Comparison of ENCODE assay signal across 9 mouse cellular contexts in genomic region chr14:40962365-40963290, GRCm38 (mm10). TPM values are rescaled to one million over a fixed set of nuclear protein-coding genes. Genes with fewer than 3 reads are reported as not detected.
A peak's percentile ranks its signal among the peaks of the same experiment; 100 is the strongest.
DNase-seq lines count a peak whose midpoint lies in the region; ATAC-seq and TF ChIP-seq lines count a peak whose summit lies in the region.
"Had no signal": no experiment of that assay in that cellular context is flagged by ENCODE, and none has a peak within 500 bp of the region (broad histone marks: within the 10 kb centered on the region; RNA-seq: fewer than 3 reads in every experiment).

No protein-coding gene starts in this region.

- no peak overlapping the region for H3K9ac ChIP-seq in heart, embryonic 15.5 days
- H3K9ac ChIP-seq in heart, embryonic 11.5 days (ENCODE audit: low read depth, low read length): no peak overlapping the region
- H3K9ac ChIP-seq in ES-E14 (ENCODE audit: insufficient read depth, low read depth, low read length, poor library complexity, severe bottlenecking): peak overlapping the region; percentile 14; the same call in 1 of the 2 replicates
- H3K9ac ChIP-seq in forebrain, embryonic 14.5 days (ENCODE audit: low read length): no peak overlapping the region
- H3K9ac ChIP-seq in liver, embryonic 16.5 days (ENCODE audit: low read depth, low read length): peak overlapping the region; percentile 26
- H3K9ac ChIP-seq: limb, embryonic 15.5 days had no signal

- no peak overlapping the region for H3K4me3 ChIP-seq in heart, embryonic 15.5 days
- no peak overlapping the region for H3K4me3 ChIP-seq in heart, embryonic 11.5 days (ENCODE audit: low read depth, low read length)
- H3K4me3 ChIP-seq in ES-E14 (ENCODE audit: insufficient read depth in 1 of 2, low read depth in 1 of 2, low read length in 2 of 2, poor library complexity in 1 of 2, severe bottlenecking in 1 of 2): peak overlapping the region in 1 of 2 experiments; percentile 18; a peak in 1 of 4 replicates
- no peak overlapping the region for H3K4me3 ChIP-seq in forebrain, embryonic 14.5 days (ENCODE audit: low read depth, low read length)
- H3K4me3 ChIP-seq in liver, embryonic 16.5 days (ENCODE audit: low read depth, low read length): peak overlapping the region; percentile 19
- H3K4me3 ChIP-seq: limb, embryonic 15.5 days had no signal

- H3K27me3 ChIP-seq in heart, embryonic 15.5 days: no peaks in the 10 kb centered on the region
- H3K27me3 ChIP-seq in heart, embryonic 11.5 days (ENCODE audit: control insufficient read depth, insufficient read depth, low read length): no peaks in the 10 kb centered on the region
- no peaks in the 10 kb centered on the region for H3K27me3 ChIP-seq in forebrain, embryonic 14.5 days (replicated peaks; ENCODE audit: control insufficient read depth, insufficient read depth, low read length)
- H3K27me3 ChIP-seq in liver, embryonic 16.5 days (ENCODE audit: control insufficient read depth, insufficient read depth, low read depth, low read length): no peaks in the 10 kb centered on the region
- H3K27me3 ChIP-seq: limb, embryonic 15.5 days had no signal

- no peak for DNase-seq in ES-E14 (ENCODE audit: low read depth, low spot score)
- DNase-seq in forebrain, embryonic 14.5 days (ENCODE audit: low spot score): peak; percentile 33
- no peak for DNase-seq in urinary bladder, postnatal 10 days (ENCODE audit: low spot score)
- DNase-seq in thymus, postnatal 14 days: no peak
- DNase-seq in lung, postnatal 4 days: no peak

- ATAC-seq in heart, embryonic 15.5 days (replicated peaks; ENCODE audit: insufficient number of reproducible peaks, insufficient read depth, low FRiP score, low read depth): no peak
- no peak for ATAC-seq in heart, embryonic 11.5 days (replicated peaks; ENCODE audit: insufficient number of reproducible peaks, low FRiP score, low TSS enrichment)
- no peak for ATAC-seq in forebrain, embryonic 14.5 days
- ATAC-seq in liver, embryonic 16.5 days (ENCODE audit: low read depth): peak; percentile 12

- no peaks in the 10 kb centered on the region for H3K36me3 ChIP-seq in heart, embryonic 15.5 days
- no peaks in the 10 kb centered on the region for H3K36me3 ChIP-seq in heart, embryonic 11.5 days (ENCODE audit: control insufficient read depth, insufficient read depth, low read length)
- H3K36me3 ChIP-seq in ES-E14 (ENCODE audit: control insufficient read depth, insufficient read depth, low read length, poor library complexity, severe bottlenecking): no peaks in the 10 kb centered on the region
- H3K36me3 ChIP-seq in forebrain, embryonic 14.5 days (ENCODE audit: control insufficient read depth, insufficient read depth, low read length): no peaks in the 10 kb centered on the region
- H3K36me3 ChIP-seq in liver, embryonic 16.5 days (ENCODE audit: control insufficient read depth, insufficient read depth): no peaks in the 10 kb centered on the region
- H3K36me3 ChIP-seq: limb, embryonic 15.5 days had no signal

- peak overlapping the region; percentile 12; the same call in 1 of the 2 replicates for H3K27ac ChIP-seq in heart, embryonic 15.5 days
- H3K27ac ChIP-seq in heart, embryonic 11.5 days (ENCODE audit: low read depth, low read length): no peak overlapping the region
- no peak overlapping the region for H3K27ac ChIP-seq in ES-E14 (ENCODE audit: insufficient read depth, low read depth, low read length, poor library complexity, severe bottlenecking)
- H3K27ac ChIP-seq in forebrain, embryonic 14.5 days (ENCODE audit: low read depth, low read length): no peak overlapping the region
- peak overlapping the region; percentile 80 for H3K27ac ChIP-seq in liver, embryonic 16.5 days (ENCODE audit: low read length)
- H3K27ac ChIP-seq: limb, embryonic 15.5 days had no signal

- in situ Hi-C loops in ES-E14 (cut with MboI; ENCODE audit: low sequenced_read_pairs in 2 of 2, unreplicated experiment in 2 of 2): no loop called here

- no peaks in the 10 kb centered on the region for H3K9me3 ChIP-seq in heart, embryonic 15.5 days (replicated peaks)
- H3K9me3 ChIP-seq in heart, embryonic 11.5 days (replicated peaks; ENCODE audit: control insufficient read depth, low read length): no peaks in the 10 kb centered on the region
- no peaks in the 10 kb centered on the region for H3K9me3 ChIP-seq in ES-E14 (ENCODE audit: control insufficient read depth, insufficient read depth, low read depth, low read length)
- H3K9me3 ChIP-seq in forebrain, embryonic 14.5 days (replicated peaks; ENCODE audit: control insufficient read depth, low read length): no peaks in the 10 kb centered on the region
- no peaks in the 10 kb centered on the region for H3K9me3 ChIP-seq in liver, embryonic 16.5 days (replicated peaks; ENCODE audit: control insufficient read depth, low read length)
- H3K9me3 ChIP-seq: limb, embryonic 15.5 days had no signal

- 74% methylated on average over 11 of the region's 11 CpGs for WGBS in heart, embryonic 15.5 days
- 76% methylated on average over 11 of the region's 11 CpGs for WGBS in heart, embryonic 11.5 days (ENCODE audit: insufficient replicate concordance)
- WGBS in forebrain, embryonic 14.5 days: 63% methylated on average over 11 of the region's 11 CpGs
- 44% methylated on average over 11 of the region's 11 CpGs for WGBS in liver, embryonic 16.5 days (ENCODE audit: insufficient replicate concordance)

- H3K4me2 ChIP-seq in heart, embryonic 15.5 days: 0 out of 2 replicates have a peak overlapping the region, but pooled peaks have one; percentile 6
- H3K4me2 ChIP-seq in heart, embryonic 11.5 days: no peak overlapping the region
- no peak overlapping the region for H3K4me2 ChIP-seq in forebrain, embryonic 14.5 days (ENCODE audit: low read length)
- H3K4me2 ChIP-seq in liver, embryonic 16.5 days (ENCODE audit: low read depth, low read length): peak overlapping the region; percentile 61
- H3K4me2 ChIP-seq: limb, embryonic 15.5 days had no signal

- peaks cover 63% of the 10 kb centered on the region for H3K4me1 ChIP-seq in heart, embryonic 15.5 days (replicated peaks)
- peaks cover 55% of the 10 kb centered on the region for H3K4me1 ChIP-seq in heart, embryonic 11.5 days (ENCODE audit: control insufficient read depth, insufficient read depth, low read length)
- peaks cover 13 to 45% of the 10 kb centered on the region in 2 experiments for H3K4me1 ChIP-seq in ES-E14 (ENCODE audit: control insufficient read depth in 2 of 2, insufficient read depth in 2 of 2, low read length in 2 of 2, poor library complexity in 1 of 2)
- H3K4me1 ChIP-seq in forebrain, embryonic 14.5 days (ENCODE audit: control insufficient read depth, insufficient read depth, low read length): peaks cover 49% of the 10 kb centered on the region
- H3K4me1 ChIP-seq in liver, embryonic 16.5 days (ENCODE audit: control insufficient read depth, low read depth, low read length): peaks cover 76% of the 10 kb centered on the region

TF ChIP-seq in ES-E14, 5 proteins besides CTCF, POLR2A, EP300 and RAD21:
- TF ChIP-seq MAFK (IDR thresholded peaks at IDR 0.05; ENCODE audit: insufficient read depth, low read depth, low read length): no peak
- TF ChIP-seq HCFC1 (IDR thresholded peaks at IDR 0.05; ENCODE audit: borderline replicate concordance, insufficient read depth, low read length): no peak
- TF ChIP-seq CHD2 (IDR thresholded peaks at IDR 0.05; ENCODE audit: low read depth, low read length): no peak
- no peak for TF ChIP-seq ZC3H11A (IDR thresholded peaks at IDR 0.05; ENCODE audit: borderline replicate concordance, low read depth, low read length)
- TF ChIP-seq ZNF384 (IDR thresholded peaks at IDR 0.05; ENCODE audit: low read depth, low read length): no peak

RNA-seq across cellular contexts. Expression of gene Tspan14, which starts 4.0 kb away (rescaled TPM):
- 32.7 and 50.9 TPM in 2 replicates for polyA plus RNA-seq in heart, embryonic 15.5 days (2015; fragmentation: Nextera tagmentation; extraction: Ambion mirVana)
- polyA plus RNA-seq in heart, embryonic 11.5 days (2014; fragmentation: Nextera tagmentation; extraction: Ambion mirVana): 43.5 and 54.0 TPM in 2 replicates
- total RNA-seq in ES-E14 (2012; rRNA removed): 26.5 and 62.7 TPM in 2 replicates
- polyA plus RNA-seq in forebrain, embryonic 14.5 days (2014; fragmentation: Nextera tagmentation; extraction: Ambion mirVana): 101 and 105 TPM in 2 replicates
- 29.1 and 30.0 TPM in 2 replicates for polyA plus RNA-seq in liver, embryonic 16.5 days (2015; fragmentation: Nextera tagmentation; extraction: Ambion mirVana)

RNA-seq across cellular contexts. Expression of gene Fam213a, which starts 51.0 kb away (rescaled TPM):
- 42.9 and 44.8 TPM in 2 replicates for polyA plus RNA-seq in heart, embryonic 15.5 days (2015; fragmentation: Nextera tagmentation; extraction: Ambion mirVana)
- 67.7 and 75.4 TPM in 2 replicates for polyA plus RNA-seq in heart, embryonic 11.5 days (2014; fragmentation: Nextera tagmentation; extraction: Ambion mirVana)
- 13.6 and 16.7 TPM in 2 replicates for total RNA-seq in ES-E14 (2012; rRNA removed)
- polyA plus RNA-seq in forebrain, embryonic 14.5 days (2014; fragmentation: Nextera tagmentation; extraction: Ambion mirVana): 33.2 and 48.9 TPM in 2 replicates
- polyA plus RNA-seq in liver, embryonic 16.5 days (2015; fragmentation: Nextera tagmentation; extraction: Ambion mirVana): 92.7 and 96.5 TPM in 2 replicates

Comparison
In these comparisons a context has a peak if more than half of its experiments do, and no peak if none do; other contexts are left out.
1. H3K27ac ChIP-seq: peak in heart, embryonic 15.5 days (single experiment) and liver, embryonic 16.5 days (single experiment); none in heart, embryonic 11.5 days (single experiment), ES-E14 (single experiment) and forebrain, embryonic 14.5 days (single experiment).
2. H3K4me2 ChIP-seq: peak in heart, embryonic 15.5 days (single experiment) and liver, embryonic 16.5 days (single experiment); none in heart, embryonic 11.5 days (single experiment) and forebrain, embryonic 14.5 days (single experiment).
3. H3K9ac ChIP-seq: peak in ES-E14 (single experiment) and liver, embryonic 16.5 days (single experiment); none in heart, embryonic 15.5 days (single experiment), heart, embryonic 11.5 days (single experiment) and forebrain, embryonic 14.5 days (single experiment).